Mouse (Mus musculus): ENCODE results near the gene Fau. TPM values are rescaled to one million over a fixed set of nuclear protein-coding genes. Genes with fewer than 3 reads are reported as not detected.

Gene Fau
- total and polyA plus RNA-seq, 3 experiments = 2,986 to 5,712 (median 3,086) TPM

- Histone ChIP-seq H3K9me3 (replicated peaks) (no peaks in the 10 kb centered on the region), H3K4me1 (ENCODE audit: insufficient read depth, low read depth, low read length) (peaks cover 62% of the 10 kb centered on the region), H3K36me3 (replicated peaks) (peaks cover 31% of the 10 kb centered on the region), H3K4me3 (ENCODE audit: low read depth, low read length) (peak within 1 kb of the TSS; percentile 31; the same call in 1 of the 2 replicates), H3K27me3 (ENCODE audit: insufficient read depth, low read length) (peaks cover 2% of the 10 kb centered on the region; the same call in 1 of the 2 replicates)
- DNase-seq (ENCODE audit: low spot score) (no peak), ATAC-seq (ENCODE audit: extremely low read depth, insufficient number of reproducible peaks, low FRiP score, poor library complexity, severe bottlenecking) (no peak)
- no peak for TF ChIP-seq CTCF (IDR thresholded peaks at IDR 0.05; ENCODE audit: low read depth, low read length)
- no peak for TF ChIP-seq GATA1 (IDR thresholded peaks at IDR 0.05; ENCODE audit: borderline replicate concordance, low read length)
- no peak for TF ChIP-seq GATA2 (IDR thresholded peaks at IDR 0.05; ENCODE audit: borderline replicate concordance, low read depth, low read length)
- no peak for TF ChIP-seq TAL1 (conservative IDR thresholded peaks at IDR 0.05; ENCODE audit: low read depth, low read length)
- TF ChIP-seq POLR2AphosphoS5 (IDR thresholded peaks at IDR 0.05; ENCODE audit: insufficient replicate concordance, low read depth, low read length) = no peak
These were observed 47.9 kb downstream of the Fau start, which contains the start of gene Naaladl1 for GRCm38 (mm10) chr19:6105586-6105985. Gene Naaladl1, plus strand, starts transcription at chr19:6105782.

Other genes with a start within 250 kb of the Fau start
Only the 20 nearest of the 29 such genes appear.
- 1.8 and 2.1 TPM in 2 replicates for gene Cdc42ep2, start 133.0 kb upstream of the Fau start, total RNA-seq (2014; fragmentation: Nextera tagmentation)
- 2.2 and 3.6 TPM in 2 replicates for gene Cdc42ep2, start 133.0 kb upstream of the Fau start, total RNA-seq (2017)
- gene Cdc42ep2, start 133.0 kb upstream of the Fau start, polyA plus RNA-seq (2012) = 0.66 and 0.76 TPM in 2 replicates
- 139 and 147 TPM in 2 replicates for gene Pola2, start 93.6 kb upstream of the Fau start, total RNA-seq (2014; fragmentation: Nextera tagmentation)
- gene Pola2, start 93.6 kb upstream of the Fau start, total RNA-seq (2017) = 86.0 and 93.4 TPM in 2 replicates
- 51.6 and 55.0 TPM in 2 replicates for gene Pola2, start 93.6 kb upstream of the Fau start, polyA plus RNA-seq (2012)
- gene Slc22a20, start 71.7 kb upstream of the Fau start, total RNA-seq (2014; fragmentation: Nextera tagmentation) = not detected in 2 replicates
- not detected in 2 replicates for gene Slc22a20, start 71.7 kb upstream of the Fau start, total RNA-seq (2017)
- not detected in 2 replicates for gene Slc22a20, start 71.7 kb upstream of the Fau start, polyA plus RNA-seq (2012)
- gene Capn1, start 41.9 kb upstream of the Fau start, total RNA-seq (2014; fragmentation: Nextera tagmentation) = 38.5 and 40.9 TPM in 2 replicates
- gene Capn1, start 41.9 kb upstream of the Fau start, total RNA-seq (2017) = 55.5 and 56.5 TPM in 2 replicates
- gene Capn1, start 41.9 kb upstream of the Fau start, polyA plus RNA-seq (2012) = 140 and 168 TPM in 2 replicates
- gene Syvn1, start 11.3 kb upstream of the Fau start, total RNA-seq (2014; fragmentation: Nextera tagmentation) = 27.0 and 39.7 TPM in 2 replicates
- gene Syvn1, start 11.3 kb upstream of the Fau start, total RNA-seq (2017) = 4.8 and 5.9 TPM in 2 replicates
- gene Syvn1, start 11.3 kb upstream of the Fau start, polyA plus RNA-seq (2012) = 78.2 and 84.1 TPM in 2 replicates
- 46.6 and 51.6 TPM in 2 replicates for gene Mrpl49, start 59 bp upstream of the Fau start, total RNA-seq (2014; fragmentation: Nextera tagmentation)
- gene Mrpl49, start 59 bp upstream of the Fau start, total RNA-seq (2017) = 46.9 and 52.4 TPM in 2 replicates
- gene Mrpl49, start 59 bp upstream of the Fau start, polyA plus RNA-seq (2012) = 41.8 and 46.8 TPM in 2 replicates
- gene Znhit2, start 3.3 kb downstream of the Fau start, total RNA-seq (2014; fragmentation: Nextera tagmentation) = 8.3 and 16.3 TPM in 2 replicates
- 11.0 and 23.3 TPM in 2 replicates for gene Znhit2, start 3.3 kb downstream of the Fau start, total RNA-seq (2017)
- gene Znhit2, start 3.3 kb downstream of the Fau start, polyA plus RNA-seq (2012) = 58.7 and 60.6 TPM in 2 replicates
- gene Tm7sf2, start 10.5 kb downstream of the Fau start, total RNA-seq (2014; fragmentation: Nextera tagmentation) = 22.9 and 24.0 TPM in 2 replicates
- gene Tm7sf2, start 10.5 kb downstream of the Fau start, total RNA-seq (2017) = 17.2 and 21.4 TPM in 2 replicates
- gene Tm7sf2, start 10.5 kb downstream of the Fau start, polyA plus RNA-seq (2012) = 15.0 and 20.0 TPM in 2 replicates
- gene Vps51, start 19.4 kb downstream of the Fau start, total RNA-seq (2014; fragmentation: Nextera tagmentation) = 24.7 and 32.4 TPM in 2 replicates
- gene Vps51, start 19.4 kb downstream of the Fau start, total RNA-seq (2017) = 33.2 and 39.8 TPM in 2 replicates
- 29.3 and 34.9 TPM in 2 replicates for gene Vps51, start 19.4 kb downstream of the Fau start, polyA plus RNA-seq (2012)
- not detected in 2 replicates for gene Tmem262, start 22.2 kb downstream of the Fau start, total RNA-seq (2014; fragmentation: Nextera tagmentation)
- not detected in 2 replicates for gene Tmem262, start 22.2 kb downstream of the Fau start, total RNA-seq (2017)
- gene Tmem262, start 22.2 kb downstream of the Fau start, polyA plus RNA-seq (2012) = not detected in 2 replicates
- not detected in 2 replicates for gene Gm28374, start 24.4 kb downstream of the Fau start, total RNA-seq (2014; fragmentation: Nextera tagmentation)
- 0.87 and 0.98 TPM in 2 replicates for gene Gm28374, start 24.4 kb downstream of the Fau start, total RNA-seq (2017)
- gene Gm28374, start 24.4 kb downstream of the Fau start, polyA plus RNA-seq (2012) = 0.37 and 0.75 TPM in 2 replicates
- gene Zfpl1, start 27.1 kb downstream of the Fau start, total RNA-seq (2014; fragmentation: Nextera tagmentation) = 21.6 and 24.5 TPM in 2 replicates
- gene Zfpl1, start 27.1 kb downstream of the Fau start, total RNA-seq (2017) = 32.8 and 36.1 TPM in 2 replicates
- gene Zfpl1, start 27.1 kb downstream of the Fau start, polyA plus RNA-seq (2012) = 56.3 and 59.9 TPM in 2 replicates
- gene Cdca5, start 27.1 kb downstream of the Fau start, total RNA-seq (2014; fragmentation: Nextera tagmentation) = 24.7 and 45.0 TPM in 2 replicates
- gene Cdca5, start 27.1 kb downstream of the Fau start, total RNA-seq (2017) = 40.5 and 43.3 TPM in 2 replicates
- gene Cdca5, start 27.1 kb downstream of the Fau start, polyA plus RNA-seq (2012) = 14.8 and 17.6 TPM in 2 replicates
- 1.3 and 5.6 TPM in 2 replicates for gene AC131692.1, start 36.6 kb downstream of the Fau start, total RNA-seq (2014; fragmentation: Nextera tagmentation)
- gene AC131692.1, start 36.6 kb downstream of the Fau start, total RNA-seq (2017) = 1.3 and 1.4 TPM in 2 replicates
- gene AC131692.1, start 36.6 kb downstream of the Fau start, polyA plus RNA-seq (2012) = 3.4 and 3.5 TPM in 2 replicates
- gene Naaladl1, start 47.9 kb downstream of the Fau start, total RNA-seq (2014; fragmentation: Nextera tagmentation) = 1.1 and 1.8 TPM in 2 replicates
- 0.44 and 0.87 TPM in 2 replicates for gene Naaladl1, start 47.9 kb downstream of the Fau start, total RNA-seq (2017)
- gene Naaladl1, start 47.9 kb downstream of the Fau start, polyA plus RNA-seq (2012) = 0.32 and 0.36 TPM in 2 replicates
- 7.9 and 10.1 TPM in 2 replicates for gene Sac3d1, start 60.8 kb downstream of the Fau start, total RNA-seq (2014; fragmentation: Nextera tagmentation)
- 10.2 and 22.9 TPM in 2 replicates for gene Sac3d1, start 60.8 kb downstream of the Fau start, total RNA-seq (2017)
- gene Sac3d1, start 60.8 kb downstream of the Fau start, polyA plus RNA-seq (2012) = 69.2 and 78.7 TPM in 2 replicates
- gene Snx15, start 70.5 kb downstream of the Fau start, total RNA-seq (2014; fragmentation: Nextera tagmentation) = 21.4 and 25.7 TPM in 2 replicates
- gene Snx15, start 70.5 kb downstream of the Fau start, total RNA-seq (2017) = 13.2 and 15.3 TPM in 2 replicates
- 70.1 and 84.0 TPM in 2 replicates for gene Snx15, start 70.5 kb downstream of the Fau start, polyA plus RNA-seq (2012)
- gene Batf2, start 83.1 kb downstream of the Fau start, total RNA-seq (2014; fragmentation: Nextera tagmentation) = not detected in 2 replicates
- 0.33 TPM in 1 of 2 replicates, not detected in the other for gene Batf2, start 83.1 kb downstream of the Fau start, total RNA-seq (2017)
- not detected in 2 replicates for gene Batf2, start 83.1 kb downstream of the Fau start, polyA plus RNA-seq (2012)
- gene Arl2, start 83.7 kb downstream of the Fau start, total RNA-seq (2014; fragmentation: Nextera tagmentation) = 49.8 and 60.0 TPM in 2 replicates
- gene Arl2, start 83.7 kb downstream of the Fau start, total RNA-seq (2017) = 28.5 and 29.2 TPM in 2 replicates
- 76.9 and 83.5 TPM in 2 replicates for gene Arl2, start 83.7 kb downstream of the Fau start, polyA plus RNA-seq (2012)
- not detected in 2 replicates for gene Majin, start 126.5 kb downstream of the Fau start, total RNA-seq (2014; fragmentation: Nextera tagmentation)
- 0.11 TPM in 1 of 2 replicates, not detected in the other for gene Majin, start 126.5 kb downstream of the Fau start, total RNA-seq (2017)
- gene Majin, start 126.5 kb downstream of the Fau start, polyA plus RNA-seq (2012) = not detected in 2 replicates